Mouse (Mus musculus) WW6 (cell line): ENCODE data around the gene Pde4dip.

Experiments
- DNase-seq: peaks from one replicate; pipeline ENCODE4 v3.0.0-alpha.2; 2013; ENCODE audit warnings: low read depth, low spot score

The Pde4dip gene

GRCm38 (mm10) chr3:97651604-97652003 is 236.9 kb downstream of the Pde4dip start:
- no peak for DNase-seq

DNA sequence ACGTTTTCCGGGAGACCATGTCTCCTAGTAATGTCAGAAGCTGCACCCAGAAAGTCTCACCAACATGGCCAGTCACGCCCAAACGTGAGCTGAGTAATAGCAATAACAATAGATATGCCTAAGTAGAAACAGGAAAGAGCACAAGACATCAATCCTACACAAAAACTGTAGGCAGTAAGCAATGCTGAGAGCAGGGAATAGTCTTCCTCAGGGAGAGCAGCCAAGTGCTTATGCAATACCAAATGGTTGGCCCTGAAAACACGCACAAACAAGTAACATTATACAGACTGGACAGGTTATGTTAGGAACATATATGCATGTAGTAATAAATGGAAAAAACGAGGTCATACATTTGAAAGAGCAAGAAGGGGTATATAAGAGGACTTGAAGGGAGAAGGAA is 239.0 kb downstream of the Pde4dip start:
- no peak for DNase-seq

- DNase-seq, result no peak
Measured at GRCm38 (mm10) chr3:97649022-97649421, 239.5 kb downstream of the Pde4dip start.

DNA sequence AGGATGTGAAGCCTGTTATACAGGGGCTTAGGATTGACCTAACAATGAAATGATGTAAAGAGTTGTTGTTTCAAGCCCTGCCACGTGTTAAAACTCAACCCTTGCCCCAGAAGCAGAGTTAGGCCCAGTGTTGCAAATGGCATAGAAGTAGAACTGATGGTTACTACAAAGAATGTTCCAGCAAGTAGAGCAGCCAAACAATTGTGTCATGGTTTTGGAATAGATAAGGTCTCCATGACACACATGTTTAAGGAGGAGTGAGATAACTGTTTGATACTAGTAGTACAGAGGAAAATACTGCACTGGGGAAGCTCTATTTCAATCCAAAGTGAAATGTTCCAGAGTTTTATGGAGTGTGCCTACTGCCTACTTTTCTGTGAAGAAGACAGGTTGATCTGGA is 240.0 kb downstream of the Pde4dip start:
- no peak for DNase-seq

GRCm38 (mm10) chr3:97642001-97642400 is 246.5 kb downstream of the Pde4dip start:
- no peak for DNase-seq

- DNase-seq, result no peak
Measured at GRCm38 (mm10) chr3:97641396-97641795, 247.1 kb downstream of the Pde4dip start.
